Mouse (Mus musculus): ENCODE measurements around the gene Tcte1.
A peak's percentile ranks its signal among the peaks of the same experiment; 100 is the strongest.

DNA sequence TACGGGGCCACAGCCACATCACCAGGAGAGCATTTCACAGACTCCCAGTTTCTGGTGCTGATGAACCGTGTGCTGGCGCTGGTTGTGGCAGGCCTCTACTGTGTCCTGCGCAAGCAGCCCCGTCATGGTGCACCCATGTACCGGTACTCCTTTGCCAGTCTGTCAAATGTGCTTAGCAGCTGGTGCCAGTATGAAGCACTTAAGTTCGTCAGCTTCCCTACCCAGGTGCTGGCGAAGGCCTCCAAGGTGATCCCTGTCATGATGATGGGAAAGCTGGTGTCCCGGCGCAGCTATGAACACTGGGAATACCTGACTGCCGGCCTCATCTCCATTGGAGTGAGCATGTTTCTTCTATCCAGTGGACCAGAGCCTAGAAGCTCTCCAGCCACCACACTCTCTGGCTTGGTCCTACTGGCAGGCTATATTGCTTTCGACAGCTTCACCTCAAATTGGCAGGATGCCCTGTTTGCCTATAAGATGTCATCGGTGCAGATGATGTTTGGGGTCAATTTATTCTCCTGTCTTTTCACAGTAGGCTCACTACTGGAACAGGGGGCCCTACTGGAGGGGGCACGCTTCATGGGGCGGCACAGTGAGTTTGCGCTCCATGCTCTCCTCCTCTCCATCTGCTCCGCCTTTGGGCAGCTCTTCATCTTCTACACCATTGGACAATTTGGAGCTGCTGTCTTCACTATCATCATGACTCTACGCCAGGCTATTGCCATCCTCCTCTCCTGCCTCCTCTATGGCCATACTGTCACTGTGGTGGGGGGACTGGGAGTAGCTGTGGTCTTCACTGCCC, 43.3 kb downstream of the Tcte1 start:
- TF ChIP-seq ZC3H11A (IDR thresholded peaks at IDR 0.05; ENCODE audit: borderline replicate concordance, low read depth, low read length): no peak
- no peak for TF ChIP-seq MAFK (IDR thresholded peaks at IDR 0.05; ENCODE audit: insufficient read depth, low read depth, low read length)
- no peak for TF ChIP-seq ZNF384 (IDR thresholded peaks at IDR 0.05; ENCODE audit: low read depth, low read length)
- TF ChIP-seq HCFC1 (IDR thresholded peaks at IDR 0.05; ENCODE audit: borderline replicate concordance, insufficient read depth, low read length): no peak
- TF ChIP-seq CHD2 (IDR thresholded peaks at IDR 0.05; ENCODE audit: low read depth, low read length): peak; percentile 67

All from ES-E14 (cell line).